Mouse (Mus musculus) brain, embryonic 14.5 days (tissue): Measurements from ENCODE around the gene Aasdh.

ENCODE experiments used
- CTCF ChIP-seq: fragments of 200-500 bp; IDR thresholded peaks from 2 replicates; pipeline ENCODE4 v1.5.1; 2012; ENCODE audit warnings: inconsistent platforms, mild to moderate bottlenecking, moderate library complexity, borderline replicate concordance; ENCODE audit not compliant: insufficient read depth, insufficient read length; ENCODE audit errors: extremely low read depth
- POLR2A ChIP-seq: fragments of 200-500 bp; IDR thresholded peaks from 2 replicates; pipeline ENCODE4 v1.6.1; 2012; ENCODE audit warnings: mild to moderate bottlenecking, inconsistent platforms, borderline replicate concordance; ENCODE audit not compliant: poor library complexity, insufficient read depth, insufficient read length, severe bottlenecking; ENCODE audit errors: extremely low read depth

DNA sequence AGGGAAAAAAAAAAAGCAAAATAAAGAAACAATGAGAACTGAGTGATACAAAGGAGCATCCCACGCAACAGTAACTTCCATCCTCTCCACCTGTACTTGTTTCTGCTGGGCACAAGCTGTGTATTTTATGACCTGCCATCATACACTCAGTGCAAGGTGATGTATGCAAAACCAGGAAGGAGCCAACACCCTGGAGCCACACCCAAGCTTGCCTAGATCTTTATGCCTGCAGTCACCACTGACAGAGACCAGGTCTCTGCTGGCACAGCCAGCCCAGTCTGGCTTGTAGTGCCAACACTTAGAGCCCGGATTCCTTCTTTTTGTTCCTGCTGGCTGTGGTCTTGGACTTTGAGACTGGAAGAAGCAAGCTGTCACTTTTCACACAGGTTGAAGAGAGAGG, 63.5 kb downstream of the Aasdh start:
- no peak for TF ChIP-seq POLR2A
- no peak for TF ChIP-seq CTCF
